ENCODE assay signal across 10 mouse cellular contexts in the genomic region with DNA sequence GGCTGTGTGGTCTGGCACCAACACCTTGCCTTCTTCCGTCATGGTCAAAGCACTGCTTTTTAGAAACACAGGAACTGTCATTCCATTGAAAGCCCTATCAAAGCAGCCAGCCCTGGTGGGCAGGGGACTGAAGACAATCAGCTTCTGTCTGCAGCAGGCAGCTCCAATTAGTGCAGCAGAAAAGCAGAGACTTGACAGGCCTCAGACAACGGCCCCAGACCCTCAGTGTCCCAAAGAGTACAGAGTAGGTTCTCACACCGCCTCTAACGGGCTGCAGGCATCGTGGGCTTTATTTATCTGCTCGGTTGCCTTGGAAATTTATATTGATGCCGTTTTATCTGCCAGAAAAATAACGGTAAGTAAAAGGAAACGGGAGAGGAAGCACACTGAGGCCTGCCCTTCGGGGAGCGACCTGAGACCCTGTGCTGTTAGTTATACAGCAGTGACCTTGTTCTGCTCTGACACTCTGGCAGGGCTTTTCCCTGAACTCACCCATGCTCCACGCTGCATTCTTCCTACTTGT. TPM values are rescaled to one million over a fixed set of nuclear protein-coding genes. Genes with fewer than 3 reads are reported as not detected.
DNase-seq lines count a peak whose midpoint lies in the region; ATAC-seq lines count a peak whose summit lies in the region.
"Had no signal": no experiment of that assay in that cellular context is flagged by ENCODE, and none has a peak within 500 bp of the region (broad histone marks: within the 10 kb centered on the region; RNA-seq: fewer than 3 reads in every experiment).

No protein-coding gene starts in this region.

- no peak overlapping the region for H3K4me2 ChIP-seq in heart, embryonic 16.5 days (ENCODE audit: low read depth, low read length)
- peak overlapping the region; percentile 19; the same call in 1 of the 2 replicates for H3K4me2 ChIP-seq in midbrain, embryonic 12.5 days (replicated peaks)

- peaks cover 36% of the 10 kb centered on the region for H3K4me1 ChIP-seq in heart, embryonic 16.5 days (ENCODE audit: control insufficient read depth, insufficient read depth, low read length)
- H3K4me1 ChIP-seq in midbrain, embryonic 12.5 days: peaks cover 39% of the 10 kb centered on the region

- H3K27me3 ChIP-seq in heart, embryonic 16.5 days (ENCODE audit: control insufficient read depth, insufficient read depth, low read length): no peaks in the 10 kb centered on the region
- peaks cover 58% of the 10 kb centered on the region for H3K27me3 ChIP-seq in midbrain, embryonic 12.5 days

- ATAC-seq in heart, embryonic 16.5 days (replicated peaks; ENCODE audit: extremely low read depth, insufficient read depth, low FRiP score): 0 out of 2 replicates have a peak, but pooled peaks have one; percentile 24
- ATAC-seq in midbrain, embryonic 12.5 days (ENCODE audit: low FRiP score, low read depth): peak; percentile 90

- 17% methylated on average over 12 of the region's 12 CpGs for WGBS in heart, embryonic 16.5 days
- 22% methylated on average over 12 of the region's 12 CpGs for WGBS in midbrain, embryonic 12.5 days

- peak overlapping the region; percentile 62; the same call in 1 of the 2 replicates for H3K9ac ChIP-seq in heart, embryonic 16.5 days (ENCODE audit: low read length)
- H3K9ac ChIP-seq in midbrain, embryonic 12.5 days (replicated peaks): no peak overlapping the region

- H3K9me3 ChIP-seq in heart, embryonic 16.5 days (replicated peaks; ENCODE audit: control insufficient read depth, low read length): no peaks in the 10 kb centered on the region
- H3K9me3 ChIP-seq in midbrain, embryonic 12.5 days: no peaks in the 10 kb centered on the region

- peak overlapping the region; percentile 71 for H3K27ac ChIP-seq in heart, embryonic 16.5 days (ENCODE audit: low read length)
- H3K27ac ChIP-seq in midbrain, embryonic 12.5 days (replicated peaks): peak overlapping the region; percentile 50

- H3K36me3 ChIP-seq in heart, embryonic 16.5 days (ENCODE audit: control insufficient read depth, insufficient read depth): no peaks in the 10 kb centered on the region
- H3K36me3 ChIP-seq in midbrain, embryonic 12.5 days: no peaks in the 10 kb centered on the region

- no peak for DNase-seq in heart, adult 8-10 months (ENCODE audit: low spot score)
- peak; percentile 67 for DNase-seq in embryo, embryonic 10 days (ENCODE audit: low spot score)
- DNase-seq in heart, postnatal 4 days: peak; percentile 17
- DNase-seq in urinary bladder, adult 2 months (ENCODE audit: low spot score): no peak
- no peak for DNase-seq in B cell, adult 2 months
- DNase-seq in lung, adult 18-20 months: no peak
- DNase-seq: cerebellum, adult 11-12 months; kidney, postnatal 25 days had no signal

- no peak overlapping the region for H3K4me3 ChIP-seq in heart, embryonic 16.5 days (ENCODE audit: low read length)
- H3K4me3 ChIP-seq in midbrain, embryonic 12.5 days: no peak overlapping the region

RNA-seq across cellular contexts. Expression of gene Lrrc1, which starts 48.1 kb away (rescaled TPM):
- polyA plus RNA-seq in heart, embryonic 16.5 days (2015; fragmentation: Nextera tagmentation; extraction: Ambion mirVana): 19.5 and 23.6 TPM in 2 replicates
- total RNA-seq in heart, adult 8-10 months (2022): 10 to 100 TPM; 15.5 to 19.9 (median 16.8) TPM
- total RNA-seq in heart, postnatal 4 days (2021): 10 to 100 TPM; 42.3 to 45.2 TPM
- polyA plus RNA-seq in midbrain, embryonic 12.5 days (2016; fragmentation: Nextera tagmentation; extraction: Ambion mirVana): 6.9 and 7.9 TPM in 2 replicates
- polyA plus RNA-seq in urinary bladder, adult 2 months (2012; rRNA removed): 31.3 and 33.2 TPM in 2 replicates

Comparison
In these comparisons a context has a peak if more than half of its experiments do, and no peak if none do; other contexts are left out.
1. DNase-seq: peak in embryo, embryonic 10 days (single experiment) and heart, postnatal 4 days (single experiment); none in heart, adult 8-10 months (single experiment), urinary bladder, adult 2 months (single experiment), B cell, adult 2 months (0 of 2) and lung, adult 18-20 months (0 of 2).